Mouse (Mus musculus) urinary bladder, postnatal 10 days (tissue): ENCODE measurements around the gene Shroom3.

Source experiments
- DNase-seq: peaks from one replicate; pipeline ENCODE4 v3.0.0; 2022; ENCODE audit warnings: low spot score

Shroom3 gene

DNA sequence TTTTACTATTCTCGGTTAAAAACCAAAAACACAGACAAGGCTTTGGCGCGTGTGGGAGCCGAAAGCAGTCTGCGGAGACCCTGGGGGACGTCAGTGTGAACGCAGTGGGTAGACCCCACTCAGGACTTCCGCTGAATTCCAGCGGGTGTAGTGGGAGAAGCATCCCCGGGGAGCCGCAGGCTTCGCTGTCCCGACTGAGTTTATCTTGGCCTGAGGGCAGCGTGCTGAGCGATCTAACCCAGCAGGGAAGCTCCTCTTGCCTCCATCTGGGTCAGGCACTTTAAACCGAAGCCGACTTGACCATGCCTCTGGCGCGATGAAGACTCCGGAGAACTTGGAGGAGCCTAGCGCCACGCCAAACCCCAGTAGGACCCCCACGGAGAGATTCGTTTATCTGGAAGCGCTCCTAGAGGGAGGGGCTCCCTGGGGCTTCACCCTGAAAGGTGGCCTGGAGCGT lies at the start of gene Shroom3:
TSS of gene Shroom3 (plus strand) at position 85 of the 457 bp plus-strand sequence.
- DNase-seq: no peak

DNA sequence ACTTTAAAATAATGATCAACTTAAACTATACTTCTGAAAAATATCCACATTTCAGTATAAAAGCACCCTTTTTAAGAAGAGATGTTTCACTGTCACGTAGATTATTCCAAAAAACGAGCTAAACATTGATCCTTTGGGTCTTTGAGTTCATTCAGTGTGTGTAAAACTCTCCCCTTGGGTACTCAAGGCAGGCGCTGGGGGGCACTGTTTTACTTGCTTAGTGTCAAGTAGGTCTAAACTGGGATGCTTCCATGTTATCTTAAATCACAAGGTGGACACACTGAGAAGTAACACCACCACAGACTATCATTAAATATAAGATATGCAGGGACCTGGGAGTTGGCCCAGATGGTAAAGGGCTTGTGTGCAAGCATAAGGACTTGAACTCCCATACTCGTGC lies 49.7 kb upstream of the Shroom3 start:
- no peak for DNase-seq

DNA sequence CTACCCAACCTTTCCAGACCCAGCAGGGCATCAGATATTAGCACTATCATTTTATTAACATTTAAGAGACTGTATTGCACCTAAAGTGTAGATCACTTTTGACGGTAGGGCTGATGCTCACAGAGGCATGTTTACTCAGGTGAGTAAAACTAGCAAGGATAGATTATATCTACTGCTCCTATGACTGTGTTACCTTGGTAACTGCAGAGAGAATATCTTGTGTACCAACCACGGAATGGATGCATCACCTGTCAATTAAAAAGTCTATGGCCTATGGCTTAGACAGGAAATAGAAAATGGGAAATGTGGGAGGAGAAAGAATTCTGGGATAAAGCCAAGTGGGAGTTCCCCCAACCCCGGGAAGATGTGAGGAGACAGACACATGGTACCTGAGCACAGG lies 48.3 kb upstream of the Shroom3 start:
- DNase-seq: no peak

DNA sequence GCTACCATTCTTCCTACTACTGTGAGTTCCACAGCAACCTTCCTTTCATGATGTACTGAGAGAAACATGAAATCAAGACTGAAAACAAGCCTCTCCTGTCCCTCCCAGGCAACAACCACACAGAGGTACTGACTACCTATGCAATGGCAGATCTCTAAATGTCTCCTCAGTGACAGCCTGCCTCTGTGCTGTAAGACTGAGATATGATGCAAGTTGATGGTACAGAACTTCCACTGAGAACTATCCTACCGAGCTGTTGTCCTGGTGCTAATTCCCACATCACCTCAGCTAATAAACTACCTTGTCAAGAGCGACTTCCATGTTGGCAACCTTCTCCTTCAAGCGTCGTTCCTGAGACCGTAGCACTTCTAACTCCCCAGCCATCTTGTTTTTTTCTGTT lies 47.3 kb upstream of the Shroom3 start:
- DNase-seq: no peak

DNA sequence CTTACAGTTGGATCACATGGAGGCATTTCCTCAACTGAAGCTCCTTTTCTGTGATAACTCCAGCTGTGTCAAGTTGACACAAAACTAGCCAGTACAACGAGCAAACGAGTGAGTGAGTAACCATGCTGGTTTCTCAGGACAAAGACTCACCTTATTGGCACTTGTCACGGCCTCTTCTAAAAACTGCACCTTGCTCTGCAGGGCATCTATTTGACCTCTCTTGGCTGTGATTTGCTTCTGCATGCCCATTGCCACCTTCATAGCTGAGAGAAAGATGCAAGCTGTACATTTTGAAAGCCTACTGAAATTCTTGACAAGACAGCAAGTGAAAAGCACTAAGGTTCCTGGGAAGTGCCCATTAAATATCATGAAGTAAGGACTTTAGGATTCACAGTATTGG lies 42.4 kb upstream of the Shroom3 start:
- no peak for DNase-seq

DNA sequence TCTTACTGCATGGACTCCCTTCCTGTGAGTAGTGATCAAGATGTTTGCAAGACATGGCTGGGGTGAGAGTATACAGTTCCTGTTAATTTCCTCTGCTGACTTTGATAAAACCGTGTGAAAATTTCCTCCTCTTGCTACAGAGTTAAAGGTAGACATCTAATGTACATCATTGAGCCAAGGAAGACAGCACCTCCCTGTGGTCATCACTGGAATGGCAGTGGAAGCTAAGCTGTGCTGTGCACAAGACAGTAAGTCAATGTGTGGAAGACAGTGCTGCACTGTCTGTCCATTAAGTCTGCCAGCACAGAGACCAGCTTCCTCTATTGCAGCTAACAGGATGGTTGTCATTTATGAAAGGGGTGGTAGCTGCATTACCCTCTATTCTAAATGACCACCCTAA lies 27.0 kb upstream of the Shroom3 start:
- DNase-seq: no peak

DNA sequence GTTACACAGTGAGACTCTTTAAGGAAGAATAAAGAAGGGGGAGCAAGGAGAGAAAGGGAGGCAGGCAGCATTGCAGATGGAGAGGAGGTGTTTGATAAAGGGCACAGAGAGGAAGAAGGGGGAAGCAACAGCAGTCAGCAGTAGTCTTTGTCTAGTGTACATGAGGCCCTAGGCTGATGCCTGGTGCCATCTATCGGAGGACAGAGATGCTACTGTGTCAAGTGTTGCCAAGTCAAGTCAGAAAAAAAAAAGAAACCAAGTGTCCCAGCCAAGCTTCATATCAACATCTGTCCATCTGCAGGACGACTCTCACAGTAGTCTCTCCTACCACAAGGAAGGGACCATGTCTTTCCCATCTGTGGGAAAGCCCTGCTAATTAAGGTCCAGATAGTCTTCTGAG lies 18.9 kb upstream of the Shroom3 start:
- no peak for DNase-seq

DNA sequence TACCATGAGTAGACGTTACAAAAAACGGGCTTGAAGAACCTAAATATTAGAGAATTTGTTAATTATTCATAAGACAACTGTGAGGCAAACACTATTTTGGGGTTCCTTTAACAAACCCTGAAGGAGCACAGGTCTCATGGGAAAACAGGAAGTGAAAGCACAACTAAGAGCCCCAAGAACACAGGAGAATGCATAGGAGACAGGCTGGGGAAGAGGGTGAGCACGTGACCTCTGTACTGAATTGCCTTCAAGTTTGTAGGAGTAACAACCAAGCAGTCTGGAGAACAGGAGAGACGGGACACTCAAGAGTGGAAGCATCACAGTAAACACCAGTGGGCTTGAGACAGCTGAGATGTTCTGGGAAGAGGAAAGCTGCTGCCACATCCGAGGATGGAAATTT lies 16.4 kb upstream of the Shroom3 start:
- no peak for DNase-seq

DNA sequence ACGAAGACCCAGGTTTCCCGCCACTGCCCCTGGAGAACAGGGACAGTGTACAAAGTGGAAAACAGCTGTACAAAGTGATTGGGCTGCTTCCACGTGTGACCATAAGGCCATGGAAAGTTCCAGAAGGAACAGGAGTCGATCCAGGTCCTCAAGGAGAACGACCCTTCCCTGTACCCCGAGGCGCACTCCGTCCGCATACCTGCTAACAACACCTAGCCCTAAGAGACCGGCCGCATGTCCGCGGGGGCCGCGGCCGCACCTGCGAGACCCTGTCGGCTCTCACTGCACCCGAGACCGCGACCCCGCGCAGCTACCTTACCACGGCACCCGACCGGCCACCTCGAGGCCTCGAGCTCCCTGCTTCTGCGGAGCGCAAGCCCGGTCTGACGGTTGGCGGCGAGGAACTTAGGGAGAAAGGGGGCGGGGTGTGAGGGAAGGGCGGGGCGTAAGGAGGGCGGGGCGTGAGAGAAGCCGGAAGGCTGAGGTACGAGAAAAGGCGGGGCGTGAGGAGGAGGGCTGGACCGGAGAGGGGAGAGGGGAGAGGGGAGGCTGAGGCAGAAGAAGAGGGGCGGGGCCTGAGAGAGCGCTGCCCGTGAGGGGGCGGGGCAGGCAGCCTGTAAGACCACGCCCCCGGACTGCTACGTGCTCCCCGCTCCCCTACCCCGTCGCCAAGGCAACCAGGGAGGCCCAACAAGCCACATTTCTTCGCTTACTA lies 8.2 kb upstream of the Shroom3 start, which contains the start of gene Ccdc158:
TSS of gene Ccdc158 (minus strand) at position 413 of the 715 bp plus-strand sequence.
- peak; percentile 20 for DNase-seq

DNA sequence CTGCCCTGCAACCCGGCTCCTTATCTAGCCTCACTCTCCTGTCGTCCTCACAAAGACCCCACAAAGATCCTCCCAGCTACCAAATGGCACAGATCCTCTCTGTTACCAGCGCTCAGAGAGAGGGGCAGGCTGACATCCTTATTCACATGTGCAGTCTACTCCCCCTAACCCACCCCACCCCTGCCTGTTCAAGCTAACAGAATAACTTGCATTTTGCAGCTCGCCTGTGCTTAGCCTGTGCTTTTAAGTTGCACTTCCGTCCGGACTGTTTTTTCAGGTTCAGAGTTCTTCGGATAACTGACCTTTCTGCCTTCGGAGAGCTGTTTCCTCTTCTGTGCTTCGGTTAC lies 7.7 kb upstream of the Shroom3 start:
- no peak for DNase-seq

DNA sequence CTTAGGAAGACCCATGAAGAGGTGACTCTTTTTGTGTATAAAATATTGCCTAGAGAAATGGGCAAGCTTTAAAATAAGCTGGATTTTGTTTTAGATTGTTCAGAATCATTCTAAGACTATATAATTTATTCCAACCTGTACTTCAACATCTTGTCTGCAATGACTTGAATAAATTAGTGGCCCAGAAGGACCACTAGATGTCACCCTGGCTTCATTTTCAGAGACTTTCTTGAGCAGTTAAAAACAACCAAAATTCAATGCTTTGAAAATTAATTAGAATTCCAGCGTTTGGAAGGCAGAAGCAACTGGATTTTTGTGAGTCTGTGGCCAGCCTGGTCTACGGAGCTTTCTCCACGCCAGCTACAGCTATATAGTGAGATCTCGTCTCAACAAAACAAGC lies 3.8 kb upstream of the Shroom3 start:
- DNase-seq: no peak

DNA sequence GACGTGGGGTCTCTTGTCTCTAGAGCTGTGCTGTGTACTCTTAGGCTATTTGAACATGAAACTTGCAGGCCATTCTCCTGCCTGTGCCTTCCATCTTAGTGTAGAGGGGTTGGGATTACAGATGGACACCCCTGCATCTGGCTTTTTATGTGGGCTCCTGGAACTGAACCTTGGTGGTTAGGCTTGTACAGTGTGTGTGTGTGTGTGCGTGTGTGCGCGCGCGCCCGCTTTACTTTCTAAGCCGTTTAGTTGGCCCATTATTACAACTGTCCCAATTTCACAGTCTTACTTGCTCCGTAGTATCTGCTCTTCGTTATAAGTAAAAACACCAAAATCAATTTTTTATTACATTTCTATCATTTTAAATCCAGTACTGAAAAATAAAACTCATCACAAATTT lies 1.4 kb upstream of the Shroom3 start:
- DNase-seq: no peak

DNA sequence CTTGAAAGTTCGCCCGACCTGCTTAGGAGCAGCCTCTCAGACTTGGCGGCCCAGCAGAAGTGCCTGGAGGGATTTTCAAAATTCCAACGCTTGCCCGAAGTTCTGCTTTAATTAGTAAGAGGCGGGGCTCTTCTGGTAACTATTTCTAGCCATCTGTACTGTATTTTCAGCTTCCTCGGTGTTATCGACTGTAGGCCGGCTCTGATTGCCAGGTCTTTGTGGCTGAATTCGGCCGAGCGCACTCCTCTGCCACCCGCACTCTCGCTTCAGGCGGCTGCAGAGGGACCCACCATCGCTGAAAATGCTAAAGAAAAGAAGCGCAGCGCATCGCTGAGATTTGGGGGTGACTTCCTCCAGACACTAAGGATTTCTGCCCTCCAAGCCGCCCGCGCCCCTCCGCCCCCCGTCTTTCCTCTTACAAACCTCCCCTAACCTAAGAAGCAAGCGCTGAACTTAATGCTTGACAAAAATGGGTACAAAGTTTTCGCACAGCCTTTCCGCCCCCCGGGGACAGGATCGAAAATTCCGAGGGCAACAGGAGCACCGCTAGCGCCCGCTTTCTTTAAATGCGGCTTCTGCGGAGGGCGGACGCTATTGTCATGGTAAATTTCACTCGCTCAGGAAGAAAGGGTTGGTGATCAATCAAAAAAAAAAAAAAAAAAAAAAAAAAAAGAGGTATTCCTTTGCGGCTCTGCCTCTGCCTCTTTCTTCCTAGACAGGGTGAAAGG lies 450 bp upstream of the Shroom3 start:
- no peak for DNase-seq

DNA sequence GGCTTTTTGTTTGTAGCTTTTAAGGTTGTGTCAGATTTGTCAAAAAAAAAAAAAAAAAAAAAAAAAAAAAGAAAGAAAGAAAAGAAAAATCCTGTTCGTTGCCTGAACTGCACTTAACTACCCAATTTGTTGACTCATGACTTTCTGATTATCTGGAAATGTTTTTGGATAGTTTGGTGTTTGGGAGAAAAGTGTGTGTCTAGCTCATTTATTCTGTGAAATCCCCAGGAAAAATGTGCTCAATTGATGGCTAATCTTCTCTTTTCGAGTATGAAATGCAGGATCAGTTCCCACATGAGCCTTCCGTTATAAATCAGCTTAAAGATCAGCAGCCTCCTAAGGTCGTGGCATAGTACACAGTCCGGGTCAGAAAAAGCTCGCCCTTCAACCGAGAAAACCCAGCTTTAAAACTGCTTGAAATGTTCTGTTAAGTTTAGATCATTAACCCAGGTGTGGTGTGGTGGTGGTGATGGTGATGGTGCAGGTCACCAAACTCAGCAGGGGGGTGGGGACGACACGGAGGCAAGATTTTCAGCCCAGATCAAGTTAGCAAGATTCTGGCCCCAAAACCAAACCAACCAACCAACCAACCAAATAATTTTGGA lies 738 bp downstream of the Shroom3 start:
- DNase-seq: no peak

DNA sequence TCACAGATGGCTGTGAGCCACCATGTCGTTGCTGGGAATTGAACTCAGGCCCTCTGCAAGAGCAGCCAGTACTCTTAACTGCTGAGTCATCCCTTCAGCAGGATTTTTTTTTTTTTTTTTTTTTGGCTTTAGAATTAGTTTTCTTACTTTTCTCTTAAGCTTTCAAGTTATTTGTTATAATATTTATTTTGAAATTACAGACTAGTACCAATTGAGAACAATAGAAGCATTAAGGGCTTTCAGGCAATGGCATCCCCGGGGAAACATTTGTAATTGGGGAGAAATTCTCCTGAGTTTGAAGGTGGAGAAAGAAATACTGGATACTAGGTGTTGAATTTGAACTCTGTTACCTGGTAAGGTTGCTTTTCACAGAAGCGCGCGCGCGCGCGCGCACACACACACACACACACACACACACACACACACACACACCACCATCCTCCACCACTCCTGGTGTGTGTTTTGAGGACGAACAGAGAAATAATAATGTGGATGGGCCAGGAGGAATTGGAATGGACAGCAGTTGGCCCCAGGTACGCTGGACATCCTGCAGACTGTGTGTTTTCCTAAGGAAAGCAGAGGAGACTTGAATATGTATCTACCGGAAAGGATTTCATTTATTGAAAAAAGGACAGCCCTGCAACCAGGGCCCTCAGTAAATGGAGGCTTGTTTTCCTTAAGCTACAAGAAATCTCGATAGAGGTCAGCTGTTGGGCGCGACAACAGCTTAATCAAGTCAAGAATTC lies 1.7 kb downstream of the Shroom3 start:
- DNase-seq: no peak

DNA sequence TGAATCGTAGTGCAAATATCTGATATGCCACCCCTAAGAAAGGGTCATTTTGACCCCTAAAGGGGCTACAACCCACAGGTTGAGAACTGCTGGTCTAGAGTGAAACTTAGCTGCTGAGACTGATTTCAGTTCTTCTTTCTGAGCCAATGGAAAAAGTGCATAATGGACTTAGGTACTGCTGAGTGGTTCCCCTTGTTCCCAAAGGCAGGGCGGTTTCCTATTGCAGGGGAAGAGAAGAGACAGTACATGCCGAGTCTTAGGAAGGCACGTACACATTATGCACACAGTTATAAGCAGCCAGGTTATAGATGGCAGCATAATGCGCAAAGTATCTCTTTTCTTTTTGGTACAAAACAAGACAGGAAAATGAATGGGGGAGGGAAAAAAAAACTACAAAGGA lies 4.9 kb downstream of the Shroom3 start:
- no peak for DNase-seq

DNA sequence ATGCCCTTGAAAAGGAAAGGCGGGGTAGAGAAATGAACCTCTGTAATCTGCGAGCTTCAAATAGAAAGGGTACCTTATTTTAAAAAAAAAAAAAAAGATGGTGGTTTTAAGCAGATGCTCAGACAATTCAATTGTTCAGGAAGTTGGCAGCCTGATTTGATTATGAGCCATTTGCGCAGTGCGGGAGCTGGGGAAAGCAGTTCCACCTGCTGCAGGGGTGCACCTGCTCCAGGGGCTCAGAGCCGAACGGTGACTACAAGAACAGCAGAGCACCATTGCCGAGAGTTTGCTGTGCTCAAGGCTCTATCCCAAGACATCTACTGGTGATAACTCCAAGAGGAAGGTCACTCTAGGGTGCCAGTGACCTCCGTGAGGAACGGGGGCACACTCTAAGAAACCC lies 5.3 kb downstream of the Shroom3 start:
- DNase-seq: no peak

DNA sequence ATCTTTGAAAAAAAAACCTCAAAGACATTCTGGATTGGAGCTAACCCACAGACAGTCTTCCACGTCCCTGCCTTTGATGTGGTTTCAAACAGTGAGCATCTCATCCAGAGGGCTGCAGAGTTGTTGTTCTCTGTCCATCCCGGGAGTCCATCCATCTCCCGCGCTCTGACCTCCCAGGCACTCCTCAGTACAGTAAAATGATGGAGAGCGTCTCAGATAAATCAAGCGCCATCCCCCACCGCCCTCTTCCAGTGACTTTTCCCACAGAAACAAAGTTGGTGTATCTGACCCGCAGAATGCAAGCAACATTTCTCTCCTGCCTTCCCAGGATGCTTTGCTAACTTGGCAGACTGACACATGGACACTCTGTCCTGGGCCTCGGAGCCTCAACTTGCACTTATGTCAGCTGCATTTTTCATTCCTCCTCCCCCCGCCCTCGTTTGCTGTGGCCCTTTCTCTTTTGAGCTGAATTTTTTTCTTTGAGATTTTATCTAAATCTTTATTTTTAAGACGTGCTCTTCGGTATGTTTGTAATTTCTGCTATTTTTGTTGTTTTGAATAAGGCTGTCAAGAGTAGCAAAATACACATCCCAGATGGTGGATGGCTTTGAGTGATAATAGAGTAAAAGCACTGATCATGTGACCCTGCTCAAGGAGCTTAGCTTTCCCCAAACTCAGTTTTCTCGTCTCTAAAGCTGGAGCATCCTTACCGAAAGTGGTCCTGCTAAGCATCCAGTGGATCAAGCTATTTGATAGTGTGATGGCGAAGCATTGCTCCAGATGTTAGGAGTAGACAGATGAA lies 9.2 kb downstream of the Shroom3 start:
- no peak for DNase-seq

DNA sequence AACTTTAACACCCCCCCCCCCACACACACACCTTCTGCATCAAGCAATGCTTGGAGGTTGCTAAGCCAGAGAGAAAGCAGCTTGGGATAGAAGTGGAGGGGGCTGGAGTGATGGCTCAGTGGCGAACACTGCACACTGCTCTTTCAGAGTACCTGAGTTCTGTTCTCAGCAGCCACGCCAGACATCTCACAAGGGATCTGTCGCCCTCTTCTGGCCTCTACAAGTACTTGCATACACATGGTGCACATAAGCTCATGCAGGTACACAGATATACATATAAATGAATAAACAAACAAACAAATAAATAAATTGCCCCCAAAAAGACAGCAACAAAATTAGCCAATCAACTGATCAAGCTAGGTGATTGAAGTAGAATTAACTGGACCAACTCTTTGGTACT lies 10.5 kb downstream of the Shroom3 start:
- DNase-seq: no peak

DNA sequence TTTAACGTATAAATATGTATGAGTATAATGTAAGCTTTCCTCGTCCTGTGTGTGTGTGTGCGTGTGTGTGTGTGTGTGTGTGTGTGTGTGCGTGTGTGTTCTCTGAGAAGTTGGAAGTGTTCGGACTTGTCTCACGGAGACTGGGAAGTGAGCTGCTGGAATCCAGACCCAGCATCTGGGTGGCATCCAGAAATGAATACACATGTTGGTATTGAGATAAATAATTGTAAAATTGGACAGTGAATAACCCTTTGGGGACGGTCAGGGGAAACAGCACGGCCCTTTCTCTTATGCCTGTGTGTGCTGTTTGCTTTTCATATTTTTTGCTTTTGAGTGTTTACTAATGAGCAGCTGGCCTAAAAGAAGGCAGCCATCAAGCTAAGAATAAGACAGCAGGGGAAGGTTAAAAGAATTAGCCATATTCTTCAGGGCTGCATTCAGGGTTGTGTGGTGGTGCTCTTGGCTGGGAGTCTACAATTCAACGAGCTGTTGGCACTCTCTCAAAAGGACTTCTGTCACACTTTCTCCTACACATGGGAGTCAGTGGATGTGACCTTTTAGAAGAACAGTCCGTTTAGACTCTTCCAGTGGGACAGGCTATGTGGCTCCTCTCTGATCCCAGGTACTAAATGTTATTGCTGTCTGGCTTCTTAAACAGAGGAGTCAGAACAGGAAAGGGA lies 11.2 kb downstream of the Shroom3 start:
- no peak for DNase-seq

DNA sequence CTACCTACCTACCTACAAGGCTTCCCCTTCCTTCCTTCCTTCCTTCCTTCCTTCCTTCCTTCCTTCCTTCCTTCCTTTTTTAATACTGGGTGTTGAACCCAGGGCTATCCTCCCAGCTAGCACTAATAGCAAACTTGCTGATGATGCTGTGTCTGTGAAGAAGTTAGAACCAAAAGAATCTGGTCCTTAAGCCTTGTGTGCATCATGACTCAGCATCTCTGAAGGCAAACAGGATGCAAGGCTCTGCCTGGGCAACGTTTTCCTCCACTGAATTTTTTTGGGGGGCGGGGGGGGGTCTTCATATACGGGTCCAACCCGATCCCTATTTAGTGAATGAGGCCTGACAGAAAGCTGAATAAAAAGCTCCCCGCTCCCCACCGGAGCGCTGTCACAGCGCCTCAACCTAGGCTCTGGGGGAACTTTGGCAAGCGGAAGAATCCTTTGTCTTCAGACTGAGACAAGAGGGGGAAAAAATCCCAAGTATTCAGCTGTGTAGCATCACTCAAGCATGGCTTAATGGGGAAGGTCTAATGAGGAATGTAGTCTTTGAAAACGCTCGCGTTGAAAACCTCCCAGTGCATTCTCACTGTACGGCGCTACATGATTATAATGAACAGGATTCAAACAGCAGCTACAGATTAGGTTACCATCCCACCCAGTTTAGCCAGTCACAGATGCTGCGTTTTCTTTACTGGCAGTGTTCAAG lies 15.0 kb downstream of the Shroom3 start:
- no peak for DNase-seq
